Mouse (Mus musculus) B cell, adult 2 months (primary cell): ENCODE results near the gene Yif1b.
"Not testable (repeated sequence)": the region's sequence is repeated elsewhere in the genome, so short reads cannot be mapped to it uniquely, and the experiment has no call there.

Source experiments
- DNase-seq, 2 experiments: peaks; one replicate each; pipeline ENCODE4 v3.0.0; 2022

Gene Yif1b

GRCm38 (mm10) chr7:29238019-29238967 is at the start of gene Yif1b:
Gene Yif1b, plus strand, starts transcription at chr7:29238329.
- peak; percentile 98 to 99 for DNase-seq

DNA sequence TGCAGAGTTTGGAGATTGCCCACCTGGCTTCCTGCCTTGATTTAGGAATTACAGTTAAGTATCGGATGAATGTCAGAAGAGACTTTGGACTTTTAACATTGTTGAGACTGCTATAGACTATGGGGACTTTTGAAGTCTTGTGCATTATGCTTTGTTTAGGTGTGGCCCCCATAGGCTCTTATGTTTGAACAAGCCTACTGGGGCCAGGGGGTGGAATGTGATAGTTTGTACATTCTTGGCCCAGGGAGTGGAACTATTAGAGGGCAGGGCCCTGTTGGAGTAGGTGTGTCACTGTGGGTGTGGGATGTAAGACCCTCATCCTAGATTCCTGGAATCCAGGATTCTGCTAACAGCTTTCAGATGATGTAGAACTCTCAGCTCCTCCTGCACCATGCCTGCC is 43.9 kb upstream of the Yif1b start:
- DNase-seq = not testable (repeated sequence)

GRCm38 (mm10) chr7:29202577-29202976 is 35.6 kb upstream of the Yif1b start:
- DNase-seq = no peak

- peak in 1 of 2 experiments; percentile 75 for DNase-seq
Measured at GRCm38 (mm10) chr7:29211013-29211412, 27.1 kb upstream of the Yif1b start.

GRCm38 (mm10) chr7:29211415-29212198 is 26.5 kb upstream of the Yif1b start:
- peak; percentile 94 to 95 for DNase-seq

GRCm38 (mm10) chr7:29212199-29212765 is 25.8 kb upstream of the Yif1b start:
- DNase-seq = no peak

- not testable (repeated sequence) for DNase-seq
Measured at GRCm38 (mm10) chr7:29212775-29213560, 25.2 kb upstream of the Yif1b start.

- DNase-seq = no peak
Measured at GRCm38 (mm10) chr7:29213675-29214082, 24.4 kb upstream of the Yif1b start, which contains the start of gene Catsperg1. Gene Catsperg1, minus strand, starts transcription at chr7:29214035.

GRCm38 (mm10) chr7:29214236-29214635 is 23.9 kb upstream of the Yif1b start:
- DNase-seq = no peak

DNA sequence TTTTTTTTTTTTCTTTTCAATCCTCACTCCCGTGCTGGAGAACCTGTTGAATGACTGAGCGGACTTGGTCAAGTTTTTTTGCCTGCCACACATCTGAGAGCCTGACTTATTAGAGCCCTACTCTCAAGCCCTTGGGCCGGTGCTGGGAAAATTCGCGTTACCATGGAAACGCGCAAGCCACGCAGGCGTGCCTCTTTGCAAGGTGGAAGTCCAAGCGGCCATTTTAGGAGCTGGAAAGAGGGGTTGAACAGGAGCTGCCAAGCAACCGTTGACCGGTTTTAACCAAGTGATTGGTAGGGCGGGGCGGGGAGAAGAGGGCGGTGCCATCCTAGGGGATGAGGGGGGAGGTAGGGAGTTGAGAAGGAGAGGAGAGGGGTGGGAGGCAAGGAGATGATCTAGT is 23.3 kb upstream of the Yif1b start:
- DNase-seq = no peak

GRCm38 (mm10) chr7:29224756-29225394 is 13.3 kb upstream of the Yif1b start:
- DNase-seq = no peak

DNA sequence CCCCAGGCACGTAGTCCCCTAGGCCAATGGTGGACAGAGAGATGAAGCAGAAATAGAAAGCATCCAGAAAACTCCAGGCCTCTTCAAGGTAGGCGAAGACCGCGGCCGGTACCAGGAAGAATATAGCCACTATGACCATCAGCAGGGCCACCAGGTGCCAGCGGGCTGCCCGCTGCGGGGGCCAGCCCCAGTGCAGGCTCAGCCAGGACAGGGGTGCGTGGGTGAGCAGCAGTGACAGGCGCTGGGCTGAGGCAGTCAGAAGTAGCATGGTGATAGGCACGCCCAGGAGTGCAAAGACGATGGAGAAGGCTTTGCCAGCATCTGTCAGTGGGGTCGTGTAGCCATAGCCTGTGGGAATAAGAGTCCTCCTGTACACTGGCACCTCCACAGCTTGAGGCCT is 12.6 kb upstream of the Yif1b start:
- no peak for DNase-seq

DNA sequence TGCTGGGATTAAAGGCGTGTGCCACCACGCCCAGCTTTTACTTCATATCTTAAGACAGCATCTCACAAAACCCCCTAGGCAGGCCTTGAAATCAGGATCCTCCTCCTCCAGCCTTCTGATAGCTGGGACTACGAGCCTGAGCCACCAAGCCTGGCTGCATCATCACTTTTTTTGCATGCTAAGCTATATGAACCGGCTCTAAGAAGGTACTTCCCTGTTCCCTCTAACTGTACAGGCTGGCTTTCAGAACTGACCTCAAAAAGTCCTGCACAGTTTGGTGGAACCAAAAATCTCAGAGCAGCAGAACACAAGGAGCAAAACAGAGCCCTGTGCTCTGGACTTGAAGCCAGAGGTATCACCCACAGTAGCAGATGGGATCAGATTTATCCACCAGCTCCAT is 9.9 kb upstream of the Yif1b start:
- DNase-seq = no peak

GRCm38 (mm10) chr7:29230560-29230959 is 7.6 kb upstream of the Yif1b start:
- DNase-seq = no peak

DNA sequence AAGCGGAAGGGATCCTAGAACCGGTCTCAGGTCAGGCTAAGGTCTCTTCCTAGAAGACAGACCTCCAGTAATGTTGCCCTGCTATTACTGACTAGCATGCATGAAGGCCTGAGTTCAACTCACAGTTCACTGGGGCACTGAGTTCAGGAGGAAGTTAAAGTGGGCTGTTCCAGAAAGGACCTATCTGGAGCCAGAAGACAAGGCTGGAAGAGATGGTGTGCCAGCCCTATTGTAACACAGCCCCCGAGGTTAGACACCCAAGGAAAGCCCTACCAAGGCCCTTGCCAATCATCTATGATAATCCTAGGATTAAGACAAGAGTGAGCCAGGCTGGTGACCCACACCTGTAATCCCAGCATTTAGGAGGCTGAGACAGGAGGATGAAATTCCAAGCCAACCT is 6.6 kb upstream of the Yif1b start:
- DNase-seq = no peak

DNA sequence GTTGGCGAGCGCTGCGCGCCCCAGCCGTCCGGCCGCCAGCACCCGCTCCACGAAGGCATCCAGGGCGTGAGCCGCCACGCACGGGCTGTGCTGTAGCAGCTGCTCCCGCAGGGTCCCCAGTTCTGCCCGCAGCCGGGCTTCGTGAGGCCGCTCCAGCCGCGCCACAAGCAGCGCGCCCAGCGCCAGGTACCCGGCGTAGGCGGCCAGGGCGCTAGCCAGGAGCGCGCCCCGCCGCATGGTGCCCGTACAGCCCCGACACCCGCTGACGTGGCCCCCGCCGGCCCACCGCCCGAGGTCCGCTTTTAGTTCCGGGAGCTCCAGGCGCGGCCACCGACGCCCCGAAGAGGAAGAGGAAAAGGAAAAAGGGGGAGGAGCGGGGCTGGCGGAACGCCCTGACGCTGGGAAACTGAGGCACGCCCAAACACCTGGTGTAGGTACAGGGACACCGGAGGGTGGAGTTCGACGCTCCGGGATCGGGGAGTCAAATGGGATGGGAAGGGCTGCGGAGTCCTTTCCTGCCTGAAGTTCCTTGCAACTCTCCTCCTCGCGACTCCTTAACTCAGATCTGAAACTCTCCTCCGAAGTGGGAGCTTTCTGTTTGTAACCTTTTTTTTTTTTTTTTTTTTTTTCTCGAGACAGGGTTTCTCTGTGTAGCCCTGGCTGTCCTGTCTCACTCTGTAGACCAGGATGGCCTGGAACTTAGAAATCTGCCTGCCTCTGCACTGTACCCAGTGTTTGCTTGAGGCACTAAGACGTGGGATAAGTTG is 5.7 kb upstream of the Yif1b start, which contains the start of gene Kcnk6:
Kcnk6 (minus strand) TSS at position 269 of the 767 bp plus-strand sequence.
- DNase-seq = peak; percentile 34 to 43

- no peak for DNase-seq
Measured at GRCm38 (mm10) chr7:29233745-29234144, 4.4 kb upstream of the Yif1b start.

DNA sequence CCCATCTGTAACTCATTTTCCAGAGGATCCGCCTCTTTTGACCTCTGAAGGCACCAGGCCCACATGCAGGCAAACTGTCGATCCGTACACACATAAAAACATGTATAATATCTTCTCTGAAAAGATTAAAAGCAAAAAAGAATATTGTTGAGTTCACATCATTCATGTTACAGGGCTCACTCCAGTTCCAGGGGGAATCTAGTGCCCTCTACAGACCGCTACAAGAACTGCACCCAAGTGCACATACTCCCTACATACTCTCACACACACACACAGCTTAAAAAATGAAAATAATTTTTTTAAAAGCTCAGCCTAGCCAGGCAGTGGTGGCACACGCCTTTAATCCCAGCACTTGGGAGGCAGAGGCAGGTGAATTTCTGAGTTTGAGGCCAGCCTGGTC is 3.5 kb upstream of the Yif1b start:
- DNase-seq = peak; percentile 48 to 51

- DNase-seq = no peak
Measured at GRCm38 (mm10) chr7:29236593-29236992, 1.5 kb upstream of the Yif1b start.

- DNase-seq = not testable (repeated sequence)
Measured at GRCm38 (mm10) chr7:29237596-29237995, 533 bp upstream of the Yif1b start.
